Mouse (Mus musculus): ENCODE data around the gene Pex19. TPM values are rescaled to one million over a fixed set of nuclear protein-coding genes. Genes with fewer than 3 reads are reported as not detected.

Gene Pex19
- polyA plus RNA-seq, 1 experiment from 2014 or later, result 132 TPM

DNA sequence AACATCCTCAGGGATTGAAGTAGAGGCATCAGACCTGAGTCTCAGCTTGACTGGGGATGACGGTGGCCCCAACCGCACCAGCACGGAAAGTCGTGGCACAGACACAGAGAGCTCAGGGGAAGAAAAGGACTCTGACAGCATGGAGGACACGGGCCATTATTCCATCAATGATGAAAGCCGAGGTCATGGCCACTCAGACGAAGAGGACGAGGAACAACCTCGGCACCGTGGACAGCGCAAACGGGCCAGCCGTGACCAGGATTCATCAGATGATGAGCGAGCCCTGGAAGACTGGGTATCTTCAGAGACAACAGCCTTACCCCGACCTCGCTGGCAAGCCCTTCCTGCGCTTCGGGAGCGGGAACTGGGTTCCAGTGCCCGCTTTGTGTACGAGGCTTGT lies 45.8 kb downstream of the Pex19 start:
- Histone ChIP-seq H3K4me2 (replicated peaks; ENCODE audit: low read depth) (no peak overlapping the region), H3K4me3 (ENCODE audit: low read depth, low read length) (no peak overlapping the region), H3K9ac (ENCODE audit: low read depth, low read length) (no peak overlapping the region), H3K9me3 (ENCODE audit: control insufficient read depth) (no peaks in the 10 kb centered on the region), H3K36me3 (ENCODE audit: control insufficient read depth, insufficient read depth) (peaks cover 78% of the 10 kb centered on the region), H3K27ac (ENCODE audit: low read depth, low read length) (no peak overlapping the region), H3K4me1 (replicated peaks; ENCODE audit: control insufficient read depth, insufficient read depth, low read length) (no peaks in the 10 kb centered on the region), H3K27me3 (replicated peaks; ENCODE audit: control insufficient read depth, insufficient read depth, low read length) (no peaks in the 10 kb centered on the region)
- 92% methylated on average over 21 of the region's 21 CpGs for WGBS
- no peak for TF ChIP-seq CTCF (IDR thresholded peaks at IDR 0.05; ENCODE audit: low read depth)
- ATAC-seq, result no peak

DNA sequence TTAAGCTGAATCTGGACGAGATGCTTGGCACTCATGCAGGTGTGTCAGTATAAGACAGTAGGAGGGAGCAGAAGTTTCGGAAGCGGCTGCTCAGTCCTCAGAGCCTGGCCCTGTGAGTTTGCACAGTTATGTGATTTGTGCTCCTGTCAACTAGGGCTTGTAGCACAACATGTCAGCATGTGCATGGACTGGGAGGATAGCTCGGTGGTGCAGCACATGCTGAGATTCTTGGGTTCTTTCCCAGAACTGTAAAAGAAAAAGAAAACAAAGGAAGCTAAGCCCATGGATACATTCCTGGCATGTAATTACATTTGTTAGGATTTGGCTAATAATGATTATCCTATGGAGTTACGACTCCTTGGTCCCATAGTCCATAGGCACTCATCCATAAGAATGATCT lies 46.6 kb downstream of the Pex19 start:
- Histone ChIP-seq H3K4me2 (replicated peaks; ENCODE audit: low read depth) (no peak overlapping the region), H3K9me3 (ENCODE audit: control insufficient read depth) (no peaks in the 10 kb centered on the region), H3K9ac (ENCODE audit: low read depth, low read length) (no peak overlapping the region), H3K27me3 (replicated peaks; ENCODE audit: control insufficient read depth, insufficient read depth, low read length) (no peaks in the 10 kb centered on the region), H3K4me3 (ENCODE audit: low read depth, low read length) (no peak overlapping the region), H3K27ac (ENCODE audit: low read depth, low read length) (no peak overlapping the region), H3K4me1 (replicated peaks; ENCODE audit: control insufficient read depth, insufficient read depth, low read length) (no peaks in the 10 kb centered on the region), H3K36me3 (ENCODE audit: control insufficient read depth, insufficient read depth) (peaks cover 80% of the 10 kb centered on the region)
- no peak for ATAC-seq
- no peak for TF ChIP-seq CTCF (IDR thresholded peaks at IDR 0.05; ENCODE audit: low read depth)
- WGBS, result 81% methylated on average over 5 of the region's 5 CpGs

DNA sequence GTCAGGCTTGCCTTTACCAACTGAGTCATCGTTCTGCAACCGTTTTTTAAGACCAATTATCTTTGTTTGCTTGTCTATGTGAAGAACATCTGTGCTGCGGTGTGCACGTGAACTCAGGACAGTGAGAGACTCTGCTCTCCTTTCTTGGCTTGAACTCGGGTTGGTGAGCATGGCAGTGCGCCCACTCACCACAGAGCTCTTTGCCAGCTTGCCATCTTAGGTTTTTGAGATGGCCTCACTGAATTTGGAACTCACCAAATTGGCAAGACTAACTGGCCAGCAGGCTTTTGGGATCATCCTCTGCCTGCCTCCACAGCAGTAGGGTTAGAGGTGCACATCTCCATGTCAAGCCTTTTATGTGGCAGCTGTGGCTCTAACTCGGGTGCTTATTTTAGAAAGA lies 51.2 kb downstream of the Pex19 start:
- no peak overlapping the region for H3K4me2 ChIP-seq (replicated peaks; ENCODE audit: low read depth)
- no peaks in the 10 kb centered on the region for H3K9me3 ChIP-seq (ENCODE audit: control insufficient read depth)
- H3K36me3 ChIP-seq (ENCODE audit: control insufficient read depth, insufficient read depth), result peaks cover 72% of the 10 kb centered on the region
- no peaks in the 10 kb centered on the region for H3K4me1 ChIP-seq (replicated peaks; ENCODE audit: control insufficient read depth, insufficient read depth, low read length)
- H3K27me3 ChIP-seq (replicated peaks; ENCODE audit: control insufficient read depth, insufficient read depth, low read length), result no peaks in the 10 kb centered on the region
- no peak overlapping the region for H3K4me3 ChIP-seq (ENCODE audit: low read depth, low read length)
- no peak overlapping the region for H3K27ac ChIP-seq (ENCODE audit: low read depth, low read length)
- TF ChIP-seq CTCF (IDR thresholded peaks at IDR 0.05; ENCODE audit: low read depth), result no peak
- no peak for ATAC-seq
- no peak overlapping the region for H3K9ac ChIP-seq (ENCODE audit: low read depth, low read length)
- WGBS, result 84% methylated on average over 7 of the region's 7 CpGs

DNA sequence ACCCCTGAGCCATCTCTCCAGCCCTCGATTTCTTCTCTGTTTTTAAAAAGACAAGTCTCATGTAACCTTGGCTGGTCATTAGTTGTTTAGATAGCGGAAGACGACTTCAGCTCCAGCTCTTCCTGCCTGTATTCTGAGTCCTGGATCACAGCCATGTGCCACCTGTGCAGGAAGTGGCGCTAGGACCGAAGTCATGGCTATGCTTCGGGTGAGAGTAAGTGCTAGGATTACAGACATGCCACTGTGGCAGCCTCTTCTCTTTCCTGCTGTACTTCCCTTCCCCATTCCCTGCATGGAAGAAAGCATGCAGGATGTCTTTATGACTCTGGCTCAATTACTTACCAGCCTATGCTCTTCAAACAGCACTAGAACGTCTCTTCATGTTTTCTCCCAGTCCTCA lies 52.5 kb downstream of the Pex19 start:
- WGBS, result 65% methylated on average over 7 of the region's 7 CpGs

DNA sequence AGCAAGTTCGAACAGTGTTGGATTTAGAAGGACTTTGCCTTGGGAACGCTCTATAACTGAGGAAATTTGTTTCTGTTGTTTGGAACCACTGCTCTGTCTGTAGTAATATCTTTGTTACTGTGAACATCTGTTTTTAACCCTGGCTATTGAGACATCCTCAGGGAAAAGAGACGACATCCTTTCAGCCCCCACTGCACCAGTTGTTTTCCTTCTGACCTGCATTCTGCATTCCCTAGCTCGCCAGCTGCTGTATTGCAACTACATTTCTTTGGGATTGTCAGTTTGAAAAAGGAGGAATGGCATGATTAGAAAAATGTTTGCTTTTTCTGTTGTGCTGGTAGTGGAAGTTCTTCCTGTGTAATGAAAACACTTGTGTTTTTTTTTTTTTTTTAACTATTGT lies 54.3 kb downstream of the Pex19 start:
- H3K4me1 ChIP-seq (replicated peaks; ENCODE audit: control insufficient read depth, insufficient read depth, low read length), result no peaks in the 10 kb centered on the region
- no peak overlapping the region for H3K9ac ChIP-seq (ENCODE audit: low read depth, low read length)
- no peak for TF ChIP-seq CTCF (IDR thresholded peaks at IDR 0.05; ENCODE audit: low read depth)
- H3K9me3 ChIP-seq (ENCODE audit: control insufficient read depth), result no peaks in the 10 kb centered on the region
- no peak overlapping the region for H3K4me2 ChIP-seq (replicated peaks; ENCODE audit: low read depth)
- H3K27ac ChIP-seq (ENCODE audit: low read depth, low read length), result no peak overlapping the region
- no peaks in the 10 kb centered on the region for H3K27me3 ChIP-seq (replicated peaks; ENCODE audit: control insufficient read depth, insufficient read depth, low read length)
- WGBS, result 55% methylated on average over 4 of the region's 4 CpGs
- no peak overlapping the region for H3K4me3 ChIP-seq (ENCODE audit: low read depth, low read length)
- ATAC-seq, result no peak
- H3K36me3 ChIP-seq (ENCODE audit: control insufficient read depth, insufficient read depth), result peaks cover 49% of the 10 kb centered on the region

More for the DNA sequence above, 52.5 kb downstream of the Pex19 start:
- no peak overlapping the region; the same call in 1 of the 2 replicates for H3K27ac ChIP-seq (ENCODE audit: low read depth, low read length)
- TF ChIP-seq CTCF (IDR thresholded peaks at IDR 0.05; ENCODE audit: low read depth), result no peak
- ATAC-seq, result no peak
- H3K4me2 ChIP-seq (replicated peaks; ENCODE audit: low read depth), result no peak overlapping the region
- H3K4me3 ChIP-seq (ENCODE audit: low read depth, low read length), result no peak overlapping the region
- no peaks in the 10 kb centered on the region for H3K4me1 ChIP-seq (replicated peaks; ENCODE audit: control insufficient read depth, insufficient read depth, low read length)
- H3K36me3 ChIP-seq (ENCODE audit: control insufficient read depth, insufficient read depth), result peaks cover 63% of the 10 kb centered on the region
- no peaks in the 10 kb centered on the region for H3K27me3 ChIP-seq (replicated peaks; ENCODE audit: control insufficient read depth, insufficient read depth, low read length)
- no peaks in the 10 kb centered on the region for H3K9me3 ChIP-seq (ENCODE audit: control insufficient read depth)
- no peak overlapping the region for H3K9ac ChIP-seq (ENCODE audit: low read depth, low read length)

DNA sequence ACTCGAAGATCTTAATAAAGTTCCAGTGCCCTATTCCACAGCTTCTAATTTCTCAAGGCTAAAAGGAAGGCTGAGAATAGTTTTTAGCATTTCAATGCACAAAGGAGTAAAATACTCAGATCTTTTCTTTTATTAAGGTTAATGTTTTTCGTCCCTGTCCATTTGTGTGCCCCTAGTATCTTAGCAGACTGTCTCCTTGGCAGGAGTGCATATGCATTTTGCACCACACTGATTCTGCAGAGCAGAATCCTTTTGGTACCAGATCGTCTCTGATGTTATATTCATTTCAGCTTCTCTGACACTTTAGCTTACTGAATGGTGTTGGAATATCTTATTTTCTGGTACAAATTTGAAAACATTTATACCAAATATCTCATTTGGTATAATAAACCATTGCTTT lies 55.2 kb downstream of the Pex19 start:
- no peaks in the 10 kb centered on the region for H3K4me1 ChIP-seq (replicated peaks; ENCODE audit: control insufficient read depth, insufficient read depth, low read length)
- no peak overlapping the region for H3K9ac ChIP-seq (ENCODE audit: low read depth, low read length)
- 95% methylated on average over 3 of the region's 3 CpGs for WGBS
- no peaks in the 10 kb centered on the region for H3K27me3 ChIP-seq (replicated peaks; ENCODE audit: control insufficient read depth, insufficient read depth, low read length)
- H3K4me2 ChIP-seq (replicated peaks; ENCODE audit: low read depth), result no peak overlapping the region
- H3K9me3 ChIP-seq (ENCODE audit: control insufficient read depth), result no peaks in the 10 kb centered on the region
- TF ChIP-seq CTCF (IDR thresholded peaks at IDR 0.05; ENCODE audit: low read depth), result no peak
- peaks cover 52% of the 10 kb centered on the region for H3K36me3 ChIP-seq (ENCODE audit: control insufficient read depth, insufficient read depth)
- H3K4me3 ChIP-seq (ENCODE audit: low read depth, low read length), result no peak overlapping the region
- H3K27ac ChIP-seq (ENCODE audit: low read depth, low read length), result no peak overlapping the region
- ATAC-seq, result no peak

DNA sequence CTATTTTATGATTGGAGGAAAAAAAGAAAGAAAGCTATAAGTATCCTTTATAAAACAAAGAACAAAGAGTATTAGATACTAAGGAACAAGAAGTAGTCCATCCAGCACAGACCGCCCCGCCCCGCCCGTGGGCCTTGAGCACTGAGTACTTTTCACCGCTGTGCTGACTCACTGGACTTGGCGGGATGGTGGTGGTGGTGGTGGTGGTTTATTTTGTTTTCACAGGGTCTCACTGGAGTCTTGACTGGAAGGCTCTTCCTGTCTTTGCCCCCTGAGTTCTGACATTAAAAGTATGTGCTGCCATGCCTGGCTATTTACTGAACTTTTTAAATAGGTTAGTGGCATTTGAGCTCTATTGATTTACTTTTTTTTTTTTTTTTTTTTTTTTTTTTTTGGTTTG lies 56.5 kb downstream of the Pex19 start:
- no peak for TF ChIP-seq CTCF (IDR thresholded peaks at IDR 0.05; ENCODE audit: low read depth)
- WGBS, result 96% methylated on average over 6 of the region's 6 CpGs
- H3K4me3 ChIP-seq (ENCODE audit: low read depth, low read length), result no peak overlapping the region
- ATAC-seq, result no peak
- no peak overlapping the region for H3K27ac ChIP-seq (ENCODE audit: low read depth, low read length)
- no peak overlapping the region for H3K4me2 ChIP-seq (replicated peaks; ENCODE audit: low read depth)
- H3K36me3 ChIP-seq (ENCODE audit: control insufficient read depth, insufficient read depth), result peaks cover 55% of the 10 kb centered on the region
- H3K9ac ChIP-seq (ENCODE audit: low read depth, low read length), result no peak overlapping the region
- no peaks in the 10 kb centered on the region for H3K27me3 ChIP-seq (replicated peaks; ENCODE audit: control insufficient read depth, insufficient read depth, low read length)
- H3K4me1 ChIP-seq (replicated peaks; ENCODE audit: control insufficient read depth, insufficient read depth, low read length), result no peaks in the 10 kb centered on the region
- no peaks in the 10 kb centered on the region for H3K9me3 ChIP-seq (ENCODE audit: control insufficient read depth)

Measured in intestine, postnatal 0 days (tissue).